Mouse (Mus musculus): ENCODE measurements around the gene Naa38.

Gene Naa38

DNA sequence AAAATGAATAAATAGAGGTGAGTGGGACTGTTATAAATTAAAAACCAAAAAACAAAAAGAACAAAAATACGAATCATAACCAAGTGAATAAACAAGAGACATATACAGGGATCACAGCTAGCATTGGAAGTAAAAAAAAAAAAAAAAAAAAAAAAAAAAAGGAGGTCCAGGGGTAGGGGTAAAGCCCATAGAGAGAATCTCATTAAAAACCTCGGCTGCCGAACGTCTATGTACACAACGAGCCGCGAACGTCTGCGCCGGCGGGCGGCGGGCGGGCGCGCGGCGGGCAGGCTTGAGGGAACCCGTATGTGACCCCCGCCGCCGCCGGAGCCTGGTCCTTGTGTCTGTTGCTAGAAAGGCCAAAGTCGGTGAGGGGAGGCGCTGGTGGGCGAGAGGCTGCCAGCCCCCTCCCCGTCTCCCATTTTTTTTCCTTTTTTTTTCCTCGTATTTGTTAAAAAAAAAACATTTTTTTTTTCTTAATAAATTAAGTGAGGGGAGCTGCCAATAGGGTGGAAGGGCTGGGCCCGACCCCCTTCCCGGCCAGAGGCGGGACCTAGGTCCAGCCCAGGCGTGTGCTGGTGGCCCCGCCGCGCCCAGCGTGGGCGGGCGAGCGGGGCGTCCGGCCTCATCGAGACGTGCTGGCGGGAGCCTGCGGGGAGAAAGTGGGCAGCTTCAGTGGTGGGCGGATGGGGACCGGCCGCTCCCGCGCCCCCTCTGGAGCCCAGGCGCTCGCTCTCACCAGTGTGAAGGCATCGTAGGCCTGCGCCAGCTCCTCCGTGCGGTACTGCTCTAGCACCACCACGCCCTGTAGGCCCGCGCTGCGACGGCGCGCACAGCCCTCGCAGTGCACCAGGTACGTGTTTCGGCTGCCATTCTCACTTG, 4.2 kb downstream of the Naa38 start:
- in situ Hi-C loops (cut with MboI, MseI), result loop anchor here (5.0 to 10.0 kb wide), 5 partner anchors 33 to 1265 kb away; partner anchors contain the start of gene Spag7 (in 1 of the 2)

GRCm38 (mm10) chr11:69400083-69400850, 5.0 kb downstream of the Naa38 start:
- in situ Hi-C loops (cut with MboI, MseI), result loop anchor here (5.0 to 10.0 kb wide), 4 partner anchors 37 to 1265 kb away; partner anchors contain the start of gene Spag7 (in 1 of the 2)

GRCm38 (mm10) chr11:69401210-69401637, 5.9 kb downstream of the Naa38 start:
- in situ Hi-C loops (cut with MboI, MseI), result loop anchor here (5.0 to 10.0 kb wide), 4 partner anchors 36 to 1264 kb away; partner anchors contain the start of gene Spag7 (in 1 of the 2)

GRCm38 (mm10) chr11:69401987-69402386, 6.7 kb downstream of the Naa38 start:
- in situ Hi-C loops (cut with MboI, MseI), result loop anchor here (5.0 to 10.0 kb wide), 4 partner anchors 35 to 1263 kb away; partner anchors contain the start of gene Spag7 (in 1 of the 2)

DNA sequence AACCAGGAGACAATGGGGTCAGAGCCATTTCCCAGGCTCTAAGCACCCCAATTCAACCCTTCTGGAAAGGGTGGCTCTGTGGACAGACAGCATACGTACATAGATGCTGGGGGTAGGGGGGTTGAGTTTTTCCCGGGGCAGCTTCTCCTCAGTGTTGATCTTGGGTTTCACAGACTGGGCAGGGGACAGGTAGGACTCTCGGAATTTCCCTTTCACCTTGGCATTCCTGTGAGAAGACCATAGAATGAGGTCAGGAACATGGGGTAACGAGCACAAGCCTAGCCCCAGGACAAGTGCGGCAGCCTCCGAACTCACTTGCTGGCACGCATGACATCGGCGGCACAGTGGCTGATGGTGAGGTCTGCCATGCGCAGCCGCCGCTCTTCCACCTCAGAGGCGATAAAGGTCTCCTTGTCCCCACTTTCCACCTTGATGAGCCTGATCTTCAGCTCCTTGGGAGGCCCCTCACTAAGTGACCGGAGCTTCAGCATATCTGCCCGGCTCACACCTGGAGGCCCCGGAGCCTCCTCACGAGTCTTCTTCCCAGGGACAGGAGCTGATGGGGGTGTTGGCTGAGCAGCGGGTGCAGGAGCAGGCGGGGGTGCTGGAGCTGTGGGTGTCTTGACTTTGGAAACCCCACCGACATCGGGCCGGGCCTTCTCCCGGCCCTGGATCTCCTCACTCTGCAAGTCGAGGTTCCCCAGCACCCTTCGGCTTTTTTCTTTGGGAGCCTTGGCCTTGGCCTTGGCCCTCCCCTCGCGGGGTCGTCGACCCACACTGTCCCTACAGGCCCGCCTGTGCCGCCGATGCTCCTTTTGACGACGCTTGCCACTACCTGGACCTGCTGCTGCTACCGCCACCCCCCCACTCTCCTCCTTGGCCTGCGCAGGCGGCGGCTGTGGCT, 8.7 kb downstream of the Naa38 start:
- in situ Hi-C loops (cut with MboI, MseI), result loop anchor here (5.0 to 10.0 kb wide), 4 partner anchors 33 to 1261 kb away; partner anchors contain the start of gene Spag7 (in 1 of the 2)

- in situ Hi-C loops (cut with MboI, MseI), result loop anchor here (5.0 to 10.0 kb wide), 5 partner anchors 33 to 1260 kb away; partner anchors contain the start of genes Gabarap (in 1 of the 2) and Spag7 (in 1 of the 2)
Observed at GRCm38 (mm10) chr11:69404595-69405396, 9.5 kb downstream of the Naa38 start.

DNA sequence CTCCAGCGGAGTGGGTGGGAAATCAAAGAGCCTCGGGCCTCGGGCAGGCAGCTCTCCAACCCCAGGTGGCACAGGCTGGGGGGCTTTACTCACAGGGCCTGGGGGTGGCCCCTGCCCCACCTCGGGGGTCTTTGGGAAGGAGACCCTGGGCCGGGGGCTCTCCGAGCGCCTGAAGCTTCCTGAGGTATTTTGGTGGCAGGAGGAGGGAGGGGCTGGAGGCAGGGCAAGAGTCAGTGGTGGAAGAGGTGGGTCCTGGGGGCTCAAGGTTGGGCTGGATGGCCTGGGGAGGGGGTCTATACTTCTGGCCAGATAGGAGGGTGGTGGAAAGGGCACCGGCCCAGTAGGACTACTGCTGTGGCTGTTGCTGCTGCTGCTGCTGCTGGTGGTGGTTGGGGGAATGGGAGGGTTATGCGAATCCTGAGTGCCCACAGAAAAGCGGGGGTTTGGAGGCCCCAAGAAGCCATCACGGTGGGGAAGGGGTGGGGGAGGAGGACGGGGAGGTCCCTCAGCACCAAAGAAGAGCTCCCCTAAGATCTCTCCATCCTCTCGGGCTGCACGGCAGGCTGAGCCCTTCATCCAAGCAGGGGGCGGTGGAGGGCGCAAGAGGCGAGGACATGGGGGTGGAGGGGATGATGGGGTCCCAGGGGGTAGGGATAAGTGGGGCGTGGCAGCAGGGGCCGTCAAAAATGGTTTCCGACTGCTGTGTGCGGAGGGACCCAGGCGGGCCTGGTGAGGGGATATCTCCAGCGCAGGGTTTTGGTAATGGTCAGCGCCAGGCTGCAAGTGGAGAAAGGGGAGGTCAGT, 10.3 kb downstream of the Naa38 start:
- in situ Hi-C loops (cut with MboI, MseI), result loop anchor here in 1 of 2 experiments (5.0 to 10.0 kb wide), 3 partner anchors 109 to 1259 kb away; partner anchors contain the start of genes Gabarap and Spag7

GRCm38 (mm10) chr11:69406282-69406681, 11.0 kb downstream of the Naa38 start:
- in situ Hi-C loops (cut with MboI, MseI), result loop anchor here in 1 of 2 experiments (5.0 to 10.0 kb wide), 3 partner anchors 109 to 1259 kb away; partner anchors contain the start of genes Gabarap and Spag7

GRCm38 (mm10) chr11:69406867-69407723, 11.8 kb downstream of the Naa38 start:
- in situ Hi-C loops (cut with MboI, MseI), result loop anchor here in 1 of 2 experiments (5.0 to 10.0 kb wide), 3 partner anchors 108 to 1258 kb away; partner anchors contain the start of genes Gabarap and Spag7

DNA sequence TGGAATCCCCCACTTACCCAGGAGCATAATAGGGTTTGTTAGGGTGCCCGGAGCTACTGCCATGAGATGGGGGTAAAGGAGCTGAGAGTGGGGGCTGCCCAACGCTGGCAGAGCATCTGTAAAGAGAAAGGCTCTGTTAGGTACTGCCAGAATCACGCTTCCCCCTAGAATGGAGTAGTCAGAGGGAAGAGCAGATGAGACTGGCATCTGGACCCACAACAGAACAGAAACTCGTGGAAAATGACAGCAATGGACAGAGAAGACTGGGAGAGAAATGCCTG, 12.4 kb downstream of the Naa38 start:
- in situ Hi-C loops (cut with MboI, MseI), result loop anchor here in 1 of 2 experiments (5.0 to 10.0 kb wide), 3 partner anchors 107 to 1257 kb away; partner anchors contain the start of genes Gabarap and Spag7

DNA sequence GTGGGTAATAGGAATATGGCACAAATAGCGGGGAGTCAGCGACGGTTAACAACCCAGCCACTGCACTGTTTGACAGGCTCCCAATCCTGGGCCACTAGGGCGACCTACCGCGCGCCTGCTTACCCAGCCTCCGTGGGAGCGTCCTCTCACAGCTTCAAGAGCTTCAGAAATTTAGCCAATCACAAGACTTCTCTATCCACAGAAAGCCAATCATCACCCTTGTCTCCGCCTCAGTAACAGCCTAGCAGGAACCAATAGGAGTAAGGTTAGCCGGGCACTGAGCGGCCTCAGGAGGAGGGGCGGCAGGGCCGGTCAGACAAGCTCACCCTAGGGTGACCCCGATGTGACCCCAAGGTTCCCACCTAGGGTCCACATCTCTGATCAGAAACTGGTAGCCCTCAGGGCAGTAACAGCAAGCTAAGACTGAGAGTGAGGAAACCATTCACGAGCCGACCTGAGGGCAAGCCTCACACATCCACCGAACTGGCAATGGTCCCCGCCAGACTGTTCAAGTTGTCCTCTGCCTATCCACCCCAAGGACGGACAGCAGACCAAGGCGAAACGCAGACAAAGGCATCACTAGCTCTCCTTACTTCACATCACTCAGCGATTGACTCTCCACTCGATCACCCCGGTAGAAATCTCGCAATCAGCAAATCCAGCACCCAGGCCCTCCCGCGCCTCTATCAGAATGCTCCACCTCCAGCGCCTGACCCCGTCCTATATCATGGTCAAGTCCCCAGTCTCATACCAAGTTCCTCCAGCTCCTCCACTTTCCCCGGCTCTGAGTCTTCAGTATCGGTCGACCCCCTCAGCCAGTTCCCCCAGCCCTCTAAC, 13.5 kb downstream of the Naa38 start:
- in situ Hi-C loops (cut with MboI, MseI), result loop anchor here in 1 of 2 experiments (5.0 to 10.0 kb wide), 3 partner anchors 106 to 1256 kb away; partner anchors contain the start of genes Gabarap and Spag7

- in situ Hi-C loops (cut with MboI, MseI), result loop anchor here (5.0 to 10.0 kb wide), 5 partner anchors 105 to 1255 kb away; partner anchors contain the start of genes Gabarap (in 2 of the 2), Per1 (in 1 of the 2), Phf23 (in 1 of the 2) and Spag7 (in 1 of the 2)
Observed at GRCm38 (mm10) chr11:69409378-69410044, 14.2 kb downstream of the Naa38 start.

DNA sequence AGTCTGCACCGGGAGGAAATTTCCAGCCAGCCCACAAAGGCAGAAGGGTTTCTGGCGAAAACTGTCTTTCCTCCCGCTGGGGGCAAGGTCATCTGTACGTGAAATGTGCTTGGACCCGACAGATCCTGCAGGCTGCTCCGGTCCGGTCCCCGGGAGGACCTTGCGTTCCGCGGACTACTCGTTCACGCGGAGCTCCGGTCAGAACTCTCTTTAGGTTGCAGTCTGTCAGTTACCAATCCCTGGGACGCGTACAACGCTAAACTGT, 14.7 kb downstream of the Naa38 start:
- in situ Hi-C loops (cut with MboI, MseI), result loop anchor here in 1 of 2 experiments (10.0 kb wide), 2 partner anchors 315 to 585 kb away; partner anchors contain the start of genes Gabarap, Per1 and Phf23

- in situ Hi-C loops (cut with MboI, MseI), result loop anchor here in 1 of 2 experiments (10.0 kb wide), 2 partner anchors 316 to 584 kb away; partner anchors contain the start of genes Gabarap, Per1 and Phf23
Observed at GRCm38 (mm10) chr11:69410310-69411072, 15.2 kb downstream of the Naa38 start.

DNA sequence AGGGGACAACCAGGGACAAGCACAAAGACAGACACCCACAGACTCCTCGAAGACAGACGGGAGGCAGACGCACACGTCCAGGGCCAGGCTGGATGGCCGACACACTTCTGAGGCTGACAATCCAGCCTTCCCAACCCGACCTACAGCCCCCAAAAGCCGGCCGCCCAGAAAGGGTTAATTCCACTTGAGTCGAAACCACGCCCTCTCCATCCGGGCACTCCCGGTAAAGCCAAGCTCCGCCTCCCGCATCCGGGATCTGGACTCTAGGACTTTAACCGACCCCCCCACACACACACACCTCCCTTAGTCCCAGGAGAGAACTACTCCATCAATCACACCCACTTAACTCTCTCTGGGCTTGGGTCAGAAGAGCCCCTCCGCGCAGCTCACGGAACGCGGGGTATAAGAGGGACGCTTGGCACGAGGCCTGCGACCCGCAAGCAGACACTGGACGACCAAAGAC, 15.8 kb downstream of the Naa38 start:
- in situ Hi-C loops (cut with MboI, MseI), result loop anchor here in 1 of 2 experiments (10.0 kb wide), 2 partner anchors 316 to 584 kb away; partner anchors contain the start of genes Gabarap, Per1 and Phf23
